Mouse (Mus musculus): ENCODE measurements around the gene Tnni3.
"Not testable (repeated sequence)": the region's sequence is repeated elsewhere in the genome, so short reads cannot be mapped to it uniquely, and the experiment has no call there.

The Tnni3 gene

GRCm38 (mm10) chr7:4524212-4524922 is at the start of gene Tnni3:
Gene Tnni3, minus strand, starts transcription at chr7:4524229.
- peak; percentile 85 for DNase-seq (ENCODE audit: low spot score)

- DNase-seq (ENCODE audit: low spot score), result not testable (repeated sequence)
These were observed 48.3 kb upstream of the Tnni3 start for GRCm38 (mm10) chr7:4572361-4572760.

GRCm38 (mm10) chr7:4562660-4563059 is 38.6 kb upstream of the Tnni3 start:
- DNase-seq (ENCODE audit: low spot score), result no peak

- DNase-seq (ENCODE audit: low spot score), result no peak
These were observed 33.1 kb upstream of the Tnni3 start for GRCm38 (mm10) chr7:4557167-4557560.

GRCm38 (mm10) chr7:4556256-4557166 is 32.5 kb upstream of the Tnni3 start:
- peak; percentile 95 for DNase-seq (ENCODE audit: low spot score)

- peak; percentile 64 for DNase-seq (ENCODE audit: low spot score)
These were observed 23.2 kb upstream of the Tnni3 start, which contains the start of gene Syt5 for GRCm38 (mm10) chr7:4547221-4547641. Gene Syt5, minus strand, starts transcription at chr7:4547541.

GRCm38 (mm10) chr7:4546591-4547131 is 22.6 kb upstream of the Tnni3 start:
- peak; percentile 92 for DNase-seq (ENCODE audit: low spot score)

- no peak for DNase-seq (ENCODE audit: low spot score)
These were observed 22.0 kb upstream of the Tnni3 start for GRCm38 (mm10) chr7:4546050-4546449.

GRCm38 (mm10) chr7:4542013-4542412 is 18.0 kb upstream of the Tnni3 start:
- DNase-seq (ENCODE audit: low spot score), result no peak

GRCm38 (mm10) chr7:4541344-4541743 is 17.3 kb upstream of the Tnni3 start:
- DNase-seq (ENCODE audit: low spot score), result no peak

- no peak for DNase-seq (ENCODE audit: low spot score)
These were observed 15.0 kb upstream of the Tnni3 start for GRCm38 (mm10) chr7:4539019-4539418.

GRCm38 (mm10) chr7:4537181-4537580 is 13.2 kb upstream of the Tnni3 start:
- no peak for DNase-seq (ENCODE audit: low spot score)

GRCm38 (mm10) chr7:4536369-4536768 is 12.3 kb upstream of the Tnni3 start:
- DNase-seq (ENCODE audit: low spot score), result no peak

- DNase-seq (ENCODE audit: low spot score), result peak; percentile 91
These were observed 8.1 kb upstream of the Tnni3 start, which contains the start of gene Dnaaf3 for GRCm38 (mm10) chr7:4532005-4532729. Gene Dnaaf3, minus strand, starts transcription at chr7:4532453.

GRCm38 (mm10) chr7:4530166-4530565 is 6.1 kb upstream of the Tnni3 start:
- not testable (repeated sequence) for DNase-seq (ENCODE audit: low spot score)

GRCm38 (mm10) chr7:4527302-4527689 is 3.3 kb upstream of the Tnni3 start:
- DNase-seq (ENCODE audit: low spot score), result no peak

GRCm38 (mm10) chr7:4526341-4527301 is 2.6 kb upstream of the Tnni3 start:
- peak; percentile 87 for DNase-seq (ENCODE audit: low spot score)

- no peak for DNase-seq (ENCODE audit: low spot score)
These were observed 561 bp downstream of the Tnni3 start for GRCm38 (mm10) chr7:4523205-4524130.

GRCm38 (mm10) chr7:4522292-4522691 is 1.7 kb downstream of the Tnni3 start:
- DNase-seq (ENCODE audit: low spot score), result no peak
